Mouse (Mus musculus): ENCODE data around the gene Lenep. TPM values are rescaled to one million over a fixed set of nuclear protein-coding genes. Genes with fewer than 3 reads are reported as not detected.
A peak's percentile ranks its signal among the peaks of the same experiment; 100 is the strongest.

The Lenep gene
- total and polyA plus RNA-seq, 3 experiments, result not detected

GRCm38 (mm10) chr3:89378394-89379067 is 24.1 kb downstream of the Lenep start:
- H3K4me3 ChIP-seq (replicated peaks in 1 of 3; ENCODE audit: low read depth in 2 of 3, low read length in 2 of 3, poor library complexity in 1 of 3), result peak overlapping the region in 2 of 3 experiments; percentile 29 to 40
- H3K36me3 ChIP-seq (replicated peaks in 1 of 2; ENCODE audit: control insufficient read depth in 1 of 2, insufficient read depth in 1 of 2, low read length in 1 of 2), result peaks cover 41 to 71% of the 10 kb centered on the region in 2 experiments

DNA sequence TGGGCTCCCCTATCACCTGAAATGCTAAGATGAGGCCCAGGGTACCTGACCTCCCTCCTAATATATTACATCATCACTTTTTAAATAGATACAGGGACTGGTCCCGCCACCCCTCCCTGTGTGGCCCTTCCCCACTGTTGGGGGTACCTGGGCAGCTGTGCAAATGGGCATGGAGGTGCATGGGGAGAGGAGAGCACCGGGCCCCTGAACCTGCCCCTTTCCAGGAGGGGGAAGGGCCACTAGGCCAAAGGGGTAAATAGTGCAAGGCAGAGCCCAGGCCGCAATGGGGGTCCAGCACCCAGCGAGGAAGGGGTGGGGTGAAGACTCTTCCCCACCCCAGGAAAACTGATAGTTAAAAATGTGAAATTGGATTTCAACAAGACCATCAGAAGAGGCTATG is 24.8 kb downstream of the Lenep start:
- DNase-seq (ENCODE audit: extremely low read depth), result no peak
- peaks cover 39 to 64% of the 10 kb centered on the region in 2 experiments for H3K36me3 ChIP-seq (replicated peaks in 1 of 2; ENCODE audit: control insufficient read depth in 1 of 2, insufficient read depth in 1 of 2, low read length in 1 of 2)
- H3K4me1 ChIP-seq (ENCODE audit: control insufficient read depth in 1 of 2, insufficient read depth in 2 of 2), result peaks cover 24 to 68% of the 10 kb centered on the region in 2 experiments
- no peaks in the 10 kb centered on the region for H3K9me3 ChIP-seq (replicated peaks; ENCODE audit: low read length)
- TF ChIP-seq HCFC1 (IDR thresholded peaks at IDR 0.05; ENCODE audit: low read depth, low read length) (no peak), ELF1 (IDR thresholded peaks at IDR 0.05; ENCODE audit: low read depth, low read length) (no peak), NELFE (IDR thresholded peaks at IDR 0.05; ENCODE audit: low read depth, low read length) (no peak), SIN3A (IDR thresholded peaks at IDR 0.05; ENCODE audit: low read length) (no peak), E2F4 (IDR thresholded peaks at IDR 0.05; ENCODE audit: insufficient replicate concordance, low read depth, low read length) (no peak), ZKSCAN1 (IDR thresholded peaks at IDR 0.05; ENCODE audit: borderline replicate concordance, low read depth, low read length) (no peak), JUND (conservative IDR thresholded peaks at IDR 0.05; ENCODE audit: low read depth, low read length) (no peak), MAX (IDR thresholded peaks at IDR 0.05; ENCODE audit: low read length) (no peak), IRF4 (IDR thresholded peaks at IDR 0.05; ENCODE audit: low read depth, low read length) (no peak)
- H3K9ac ChIP-seq (ENCODE audit: insufficient read depth, low read depth), result no peak overlapping the region
- peak overlapping the region; percentile 74; the same call in 1 of the 2 replicates for H3K27ac ChIP-seq (ENCODE audit: insufficient read depth, low read depth)
- 0 out of 2 replicates have a peak, but pooled peaks cover 5% of the 10 kb centered on the region for H3K79me2 ChIP-seq (replicated peaks; ENCODE audit: control insufficient read depth, extremely low read depth, insufficient read depth, poor library complexity, severe bottlenecking)
- dilution Hi-C loops (cut with MboI; ENCODE audit: extremely low pct_ligation_motif_present, extremely low pct_unique_long_range_greater_than_20kb, low sequenced_read_pairs) (no loop called here), in situ Hi-C loops (cut with MboI; ENCODE audit: low pct_ligation_motif_present, low pct_unique_long_range_greater_than_20kb, low sequenced_read_pairs) (no loop called here)
- no peak overlapping the region for H3K4me3 ChIP-seq (replicated peaks in 1 of 3; ENCODE audit: low read depth in 2 of 3, low read length in 2 of 3, poor library complexity in 1 of 3)
- no peaks in the 10 kb centered on the region for H3K27me3 ChIP-seq (replicated peaks)
- peak overlapping the region; percentile 65; the same call in 1 of the 2 replicates for H3K4me2 ChIP-seq (ENCODE audit: insufficient read depth, low read depth, poor library complexity, severe bottlenecking)

More at GRCm38 (mm10) chr3:89378394-89379067, 24.1 kb downstream of the Lenep start:
- peak overlapping the region; percentile 65 for H3K4me2 ChIP-seq (ENCODE audit: insufficient read depth, low read depth, poor library complexity, severe bottlenecking)
- H3K9me3 ChIP-seq (replicated peaks; ENCODE audit: low read length), result no peaks in the 10 kb centered on the region
- H3K9ac ChIP-seq (ENCODE audit: insufficient read depth, low read depth), result peak overlapping the region; percentile 32; the same call in 1 of the 2 replicates
- DNase-seq (ENCODE audit: extremely low read depth), result peak; percentile 72
- dilution Hi-C loops (cut with MboI; ENCODE audit: extremely low pct_ligation_motif_present, extremely low pct_unique_long_range_greater_than_20kb, low sequenced_read_pairs), result no loop called here
- peak overlapping the region; percentile 74 for H3K27ac ChIP-seq (ENCODE audit: insufficient read depth, low read depth)
- no peaks in the 10 kb centered on the region for H3K27me3 ChIP-seq (replicated peaks)
- H3K4me1 ChIP-seq (ENCODE audit: control insufficient read depth in 1 of 2, insufficient read depth in 2 of 2), result peaks cover 19 to 68% of the 10 kb centered on the region in 2 experiments
- peaks cover 12% of the 10 kb centered on the region for H3K79me2 ChIP-seq (replicated peaks; ENCODE audit: control insufficient read depth, extremely low read depth, insufficient read depth, poor library complexity, severe bottlenecking)
- in situ Hi-C loops (cut with MboI; ENCODE audit: low pct_ligation_motif_present, low pct_unique_long_range_greater_than_20kb, low sequenced_read_pairs), result no loop called here
- TF ChIP-seq CHD2 (IDR thresholded peaks at IDR 0.05; ENCODE audit: low read length) (peak; percentile 71), POLR2AphosphoS2 (IDR thresholded peaks at IDR 0.05; ENCODE audit: low read depth, low read length) (no peak), NELFE (IDR thresholded peaks at IDR 0.05; ENCODE audit: low read depth, low read length) (peak; percentile 62; the same call in 1 of the 2 replicates), ETS1 (conservative IDR thresholded peaks at IDR 0.05; ENCODE audit: low read depth, low read length) (peak; percentile 48), BHLHE40 (IDR thresholded peaks at IDR 0.05; ENCODE audit: low read depth, low read length) (no peak; the same call in 1 of the 2 replicates), HCFC1 (IDR thresholded peaks at IDR 0.05; ENCODE audit: low read depth, low read length) (no peak), MAX (IDR thresholded peaks at IDR 0.05; ENCODE audit: low read length) (0 out of 2 replicates have a peak, but pooled peaks have one; percentile 41), RCOR1 (conservative IDR thresholded peaks at IDR 0.05; ENCODE audit: low read depth, low read length) (peak; percentile 72; the same call in 1 of the 2 replicates), SIN3A (IDR thresholded peaks at IDR 0.05; ENCODE audit: low read length) (0 out of 2 replicates have a peak, but pooled peaks have one; percentile 33), ZMIZ1 (IDR thresholded peaks at IDR 0.05; ENCODE audit: low read depth, low read length) (0 out of 2 replicates have a peak, but pooled peaks have one; percentile 38), SMC3 (IDR thresholded peaks at IDR 0.05; ENCODE audit: low read depth, low read length) (peak; percentile 88), ZC3H11A (IDR thresholded peaks at IDR 0.05; ENCODE audit: low read depth, low read length) (0 out of 2 replicates have a peak, but pooled peaks have one; percentile 8), CTCF (conservative IDR thresholded peaks at IDR 0.05 in 1 of 2, IDR thresholded peaks at IDR 0.05 in 1 of 2; ENCODE audit: low read depth in 2 of 2, low read length in 2 of 2) (peak; percentile 65 to 85; a peak in 3 of 4 replicates), EP300 (IDR thresholded peaks at IDR 0.05; ENCODE audit: low read length) (peak; percentile 84), UBTF (IDR thresholded peaks at IDR 0.05; ENCODE audit: low read depth, low read length) (peak; percentile 58; the same call in 1 of the 2 replicates), RAD21 (IDR thresholded peaks at IDR 0.05; ENCODE audit: low read depth, low read length) (peak; percentile 68), ELF1 (IDR thresholded peaks at IDR 0.05; ENCODE audit: low read depth, low read length) (peak; percentile 71), POLR2A (IDR thresholded peaks at IDR 0.05; ENCODE audit: low read depth, low read length) (peak; percentile 43), ZKSCAN1 (IDR thresholded peaks at IDR 0.05; ENCODE audit: borderline replicate concordance, low read depth, low read length) (no peak), MEF2A (IDR thresholded peaks at IDR 0.05; ENCODE audit: borderline replicate concordance, low read depth, low read length) (peak; percentile 67), TBP (conservative IDR thresholded peaks at IDR 0.05; ENCODE audit: low read depth, low read length) (no peak), TCF12 (IDR thresholded peaks at IDR 0.05; ENCODE audit: low read depth, low read length) (peak; percentile 40; the same call in 1 of the 2 replicates), MAZ (IDR thresholded peaks at IDR 0.05; ENCODE audit: low read depth, low read length) (peak; percentile 98), JUND (conservative IDR thresholded peaks at IDR 0.05; ENCODE audit: low read depth, low read length) (no peak), IRF4 (IDR thresholded peaks at IDR 0.05; ENCODE audit: low read depth, low read length) (peak; percentile 95)
